Mouse (Mus musculus) heart, postnatal 0 days (tissue): ENCODE measurements around the gene Slc25a45. TPM values are rescaled to one million over a fixed set of nuclear protein-coding genes. Genes with fewer than 3 reads are reported as not detected.

Experiments used
- ATAC-seq: fragments of 200-750 bp; cut with Nextera tagmentation; 2 replicates; pipeline ENCODE4 v1.8.0; 2017; ENCODE audit warnings: low read depth, moderate number of reproducible peaks, moderate library complexity; ENCODE audit not compliant: insufficient read depth
- DNase-seq: peaks from one replicate; pipeline ENCODE4 v3.0.0-alpha.2; 2016; ENCODE audit warnings: low spot score
- H3K27ac ChIP-seq: fragments of 300-500 bp; sonication (generic); 2 replicates; pipeline ENCODE4 v1.5.1; 2014; ENCODE audit warnings: low read depth, mild to moderate bottlenecking
- H3K27me3 ChIP-seq: fragments of 300-500 bp; sonication (generic); 2 replicates; pipeline ENCODE4 v1.6.1; 2014; ENCODE audit warnings: low read length, mixed read lengths; ENCODE audit not compliant: control insufficient read depth, insufficient read depth
- H3K36me3 ChIP-seq: fragments of 300-500 bp; sonication (generic); replicated peaks from 2 replicates; pipeline ENCODE4 v1.6.1; 2014; ENCODE audit warnings: low read length, mixed read lengths; ENCODE audit not compliant: control insufficient read depth, insufficient read depth
- H3K4me1 ChIP-seq: fragments of 300-500 bp; sonication (generic); 2 replicates; pipeline ENCODE4 v1.6.1; 2014; ENCODE audit warnings: antibody characterized with exemption; ENCODE audit not compliant: control insufficient read depth, insufficient read depth
- H3K4me2 ChIP-seq: fragments of 300-500 bp; sonication (generic); 2 replicates; pipeline ENCODE4 v1.6.1; 2014; ENCODE audit warnings: low read depth, mild to moderate bottlenecking, low read length, moderate library complexity
- H3K4me3 ChIP-seq: fragments of 300-500 bp; sonication (generic); 2 replicates; pipeline ENCODE4 v1.5.1; 2014; ENCODE audit warnings: low read depth, low read length
- H3K9ac ChIP-seq: fragments of 300-500 bp; sonication (generic); replicated peaks from 2 replicates; pipeline ENCODE4 v1.6.1; 2014; ENCODE audit warnings: low read depth, low read length, mixed read lengths
- H3K9me3 ChIP-seq: fragments of 300-500 bp; sonication (generic); replicated peaks from 2 replicates; pipeline ENCODE4 v1.6.1; 2016; ENCODE audit warnings: low read length; ENCODE audit not compliant: control insufficient read depth
- CTCF ChIP-seq: IDR thresholded peaks from 2 replicates; pipeline ENCODE4 v1.5.1; 2016; ENCODE audit warnings: antibody characterized with exemption, control low read depth, low read depth
- EP300 ChIP-seq: IDR thresholded peaks from 2 replicates; pipeline ENCODE4 v1.6.1; 2016; ENCODE audit warnings: antibody characterized with exemption, low read depth
- WGBS: fragments of 180-500 bp; shearing (Covaris S2); extraction: QIAGEN DNeasy Blood & Tissue Kit; methylation state at CpG from one replicate; pipeline ENCODE4 v1.1.7; 2014; 5-methylcytosine and 5-hydroxymethylcytosine counted together
- polyA plus RNA-seq: library from polyadenylated mRNA; unstranded; fragments of >200 nt; fragmentation: Nextera tagmentation; extraction: Ambion mirVana; gene quantifications from 2 replicates; pipeline ENCODE4 v1.2.1, GENCODE M21; 2015
- total RNA-seq: library from RNA; depleted of rRNA; stranded (reverse); fragments of >200 nt; gene quantifications from 2 replicates; pipeline ENCODE4 v1.2.3, GENCODE M21; 2014; ENCODE audit warnings: low replicate concordance

Gene Slc25a45
- total and polyA plus RNA-seq, 2 experiments from 2014 or later, result 2.9 to 4.8 TPM

GRCm38 (mm10) chr19:5845319-5846135, 32.1 kb upstream of the Slc25a45 start:
- WGBS, result 3% methylated on average over 45 of the region's 45 CpGs
- TF ChIP-seq EP300, result peak; percentile 92; the same call in 1 of the 2 replicates
- TF ChIP-seq CTCF, result no peak
- peak; percentile 56 for ATAC-seq
- peak overlapping the region; percentile 60 for H3K4me2 ChIP-seq
- H3K27me3 ChIP-seq, result no peaks in the 10 kb centered on the region
- H3K9ac ChIP-seq, result peak overlapping the region; percentile 59
- H3K36me3 ChIP-seq, result no peaks in the 10 kb centered on the region
- H3K4me3 ChIP-seq, result peak overlapping the region; percentile 47
- H3K27ac ChIP-seq, result peak overlapping the region; percentile 99
- H3K4me1 ChIP-seq, result peaks cover 74% of the 10 kb centered on the region
- H3K9me3 ChIP-seq, result no peaks in the 10 kb centered on the region
- peak; percentile 96 for DNase-seq

DNA sequence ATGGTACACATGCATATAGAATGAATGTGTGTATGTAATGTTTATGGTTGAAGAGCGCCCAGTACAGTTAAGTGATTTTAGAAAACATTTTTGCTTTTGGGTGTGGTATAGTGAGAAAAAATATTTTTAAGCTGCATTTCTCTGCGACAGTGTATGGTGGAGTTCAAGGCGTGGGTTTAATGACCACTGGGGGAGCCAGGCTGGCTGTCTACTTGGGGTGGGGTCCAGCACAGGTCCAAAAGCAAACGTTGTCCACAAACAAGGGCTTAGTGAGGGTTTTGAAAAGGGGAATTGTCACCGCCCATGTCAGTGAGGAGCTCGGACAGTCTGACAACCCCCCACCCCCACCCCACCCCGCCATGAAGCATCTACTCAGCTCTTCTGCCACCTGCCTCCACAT, 31.5 kb upstream of the Slc25a45 start:
- Histone ChIP-seq H3K9ac (peak overlapping the region; percentile 46), H3K27me3 (no peaks in the 10 kb centered on the region), H3K4me2 (peak overlapping the region; percentile 60), H3K4me3 (peak overlapping the region; percentile 47), H3K4me1 (peaks cover 77% of the 10 kb centered on the region), H3K9me3 (no peaks in the 10 kb centered on the region), H3K36me3 (no peaks in the 10 kb centered on the region; the same call in 1 of the 2 replicates), H3K27ac (peak overlapping the region; percentile 99)
- TF ChIP-seq CTCF (no peak), EP300 (no peak)
- DNase-seq (no peak), ATAC-seq (peak; percentile 1; the same call in 1 of the 2 replicates)
- WGBS, result 1% methylated on average over 7 of the region's 7 CpGs

DNA sequence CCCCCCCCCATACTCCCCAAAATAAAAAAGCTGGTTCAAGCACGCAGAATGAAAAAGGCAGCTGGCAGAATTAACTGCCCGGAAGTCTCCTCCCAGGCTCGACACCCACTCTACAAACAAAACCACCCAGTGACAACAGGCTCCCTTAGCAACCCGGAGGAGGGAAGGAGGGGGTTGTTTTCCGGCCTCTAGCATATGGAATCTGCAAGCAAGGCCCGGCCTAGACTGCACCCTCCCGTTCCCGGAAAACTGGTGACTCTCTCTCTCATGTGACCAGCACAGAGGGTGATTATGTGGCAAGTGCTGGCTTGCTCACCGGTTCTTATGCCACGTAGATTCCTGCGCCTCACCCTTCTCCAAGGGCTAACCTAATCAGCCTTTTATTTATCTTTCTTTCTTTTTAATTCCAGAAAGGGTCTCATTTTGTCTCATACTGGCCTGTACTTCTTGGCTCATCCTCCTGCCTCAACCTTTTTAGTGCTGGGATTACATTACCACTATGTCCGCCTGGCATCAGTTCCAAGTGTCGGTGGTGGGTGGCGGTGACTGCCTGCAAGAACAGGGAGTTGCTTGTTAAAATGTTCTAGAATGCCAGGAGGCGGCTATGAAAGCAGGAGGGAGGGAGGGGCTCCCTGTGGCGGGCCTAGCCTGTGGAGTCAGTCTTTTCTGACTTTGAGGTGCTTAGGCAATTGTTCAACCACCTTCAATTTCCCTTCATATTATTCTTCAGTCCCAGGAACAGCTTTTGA, 30.9 kb upstream of the Slc25a45 start:
- peak; percentile 77 for ATAC-seq
- peaks cover 78% of the 10 kb centered on the region for H3K4me1 ChIP-seq
- peak overlapping the region; percentile 60 for H3K4me2 ChIP-seq
- DNase-seq, result peak; percentile 99
- under 1% methylated on average over 16 of the region's 16 CpGs for WGBS
- no peaks in the 10 kb centered on the region for H3K27me3 ChIP-seq
- TF ChIP-seq EP300, result peak; percentile 86
- no peak for TF ChIP-seq CTCF
- no peaks in the 10 kb centered on the region for H3K9me3 ChIP-seq
- H3K27ac ChIP-seq, result peak overlapping the region; percentile 99
- H3K9ac ChIP-seq, result peak overlapping the region; percentile 65
- peak overlapping the region; percentile 47 for H3K4me3 ChIP-seq
- H3K36me3 ChIP-seq, result no peaks in the 10 kb centered on the region; the same call in 1 of the 2 replicates

- Histone ChIP-seq H3K4me1 (peaks cover 77% of the 10 kb centered on the region), H3K9me3 (no peaks in the 10 kb centered on the region), H3K4me2 (peak overlapping the region; percentile 60), H3K9ac (peak overlapping the region; percentile 65), H3K4me3 (peak overlapping the region; percentile 47), H3K27me3 (no peaks in the 10 kb centered on the region), H3K27ac (peak overlapping the region; percentile 99), H3K36me3 (peaks cover 1% of the 10 kb centered on the region; the same call in 1 of the 2 replicates)
- TF ChIP-seq EP300 (no peak), CTCF (no peak)
- peak; percentile 28 for DNase-seq
- no peak for ATAC-seq
- 43% methylated on average over 4 of the region's 4 CpGs for WGBS
These were observed 30.3 kb upstream of the Slc25a45 start for GRCm38 (mm10) chr19:5847306-5847796.

DNA sequence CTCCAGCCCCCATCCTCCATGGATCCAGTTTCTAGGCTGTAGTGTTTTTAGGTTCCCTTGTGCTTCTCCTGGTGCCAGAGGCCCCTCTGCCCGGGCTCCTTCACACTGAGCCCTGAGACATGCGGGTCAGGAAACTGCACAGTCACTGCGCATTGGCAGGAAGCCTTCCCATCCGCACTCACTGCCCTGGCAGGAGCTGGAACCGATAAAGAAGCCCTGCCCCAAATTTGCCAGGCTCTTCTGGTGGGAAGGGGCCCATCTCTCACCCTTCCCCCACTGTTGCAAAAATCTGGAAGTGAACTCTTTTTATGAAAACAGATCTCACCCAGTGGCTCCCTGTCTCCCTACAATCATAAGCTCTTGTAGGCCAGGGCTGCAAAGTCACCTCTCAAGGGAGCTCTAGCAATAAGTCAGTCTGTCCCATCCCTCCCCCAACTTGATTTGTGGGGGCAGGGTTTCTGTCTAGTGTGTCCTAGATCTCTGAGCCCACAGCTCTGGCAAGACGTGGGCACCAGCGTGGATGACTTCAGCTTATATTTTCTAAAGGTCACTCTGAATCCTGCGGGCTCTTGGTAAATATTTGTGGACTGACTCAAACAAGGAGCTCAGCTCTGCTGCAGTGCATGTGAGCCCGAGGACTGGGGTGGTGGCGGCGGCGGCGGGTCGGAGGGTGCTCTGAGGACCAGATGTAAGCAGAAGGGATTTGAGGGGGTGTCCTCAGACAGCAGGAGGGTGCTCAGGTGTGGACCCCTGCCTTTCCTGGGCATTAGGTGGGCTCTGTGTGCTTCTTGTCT, 29.4 kb upstream of the Slc25a45 start:
- peak; percentile 14; the same call in 1 of the 2 replicates for TF ChIP-seq EP300
- no peak for TF ChIP-seq CTCF
- H3K9me3 ChIP-seq, result no peaks in the 10 kb centered on the region
- DNase-seq, result peak; percentile 70
- no peak for ATAC-seq
- 17% methylated on average over 14 of the region's 14 CpGs for WGBS
- H3K27me3 ChIP-seq, result no peaks in the 10 kb centered on the region
- H3K4me1 ChIP-seq, result peaks cover 73% of the 10 kb centered on the region
- H3K4me2 ChIP-seq, result peak overlapping the region; percentile 60
- peak overlapping the region; percentile 65 for H3K9ac ChIP-seq
- peak overlapping the region; percentile 27 for H3K4me3 ChIP-seq
- H3K36me3 ChIP-seq, result peaks cover 10% of the 10 kb centered on the region; the same call in 1 of the 2 replicates
- peak overlapping the region; percentile 99 for H3K27ac ChIP-seq
